In the genomic region with DNA sequence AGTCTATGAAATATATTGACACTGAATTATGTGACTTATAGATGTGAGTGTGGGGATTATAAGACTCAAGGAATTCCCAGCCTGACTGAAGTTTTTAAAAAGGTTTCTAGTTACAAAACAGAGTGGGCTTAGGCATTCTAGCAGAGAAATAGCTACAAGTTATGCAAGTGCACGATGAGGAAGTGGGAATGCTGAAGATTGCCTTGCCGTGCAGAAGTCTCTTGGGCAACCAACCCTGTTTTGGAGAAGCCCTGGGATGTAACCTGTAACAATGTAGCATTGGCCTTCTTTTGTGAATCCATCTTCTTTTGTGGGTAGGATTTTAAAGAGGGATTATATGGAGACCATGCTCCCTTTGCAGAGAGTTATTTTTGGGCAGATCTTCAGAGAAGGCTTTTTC, we compare ENCODE assay signal across 17 mouse cellular contexts.
"Had no signal": no experiment of that assay in that cellular context is flagged by ENCODE, and none has a peak within 500 bp of the region (broad histone marks: within the 10 kb centered on the region; RNA-seq: fewer than 3 reads in every experiment).

No protein-coding gene starts in this region.

- H3K4me1 ChIP-seq: intestine, embryonic 15.5 days; kidney, embryonic 15.5 days; limb, embryonic 12.5 days; limb, embryonic 15.5 days; lung, embryonic 15.5 days; midbrain, embryonic 12.5 days; midbrain, embryonic 15.5 days had no signal

- ATAC-seq: intestine, embryonic 15.5 days; liver, postnatal 0 days; midbrain, embryonic 15.5 days had no signal

- H3K27ac ChIP-seq: intestine, embryonic 15.5 days; kidney, embryonic 15.5 days; limb, embryonic 12.5 days; limb, embryonic 15.5 days; liver, embryonic 14.5 days; lung, embryonic 15.5 days; macrophage; midbrain, embryonic 12.5 days; midbrain, embryonic 15.5 days had no signal

- H3K36me3 ChIP-seq: intestine, embryonic 15.5 days; kidney, embryonic 15.5 days; limb, embryonic 12.5 days; limb, embryonic 15.5 days; lung, embryonic 15.5 days; midbrain, embryonic 12.5 days; midbrain, embryonic 15.5 days had no signal

- H3K9me3 ChIP-seq: intestine, embryonic 15.5 days; kidney, embryonic 15.5 days; limb, embryonic 12.5 days; limb, embryonic 15.5 days; lung, embryonic 15.5 days; midbrain, embryonic 12.5 days; midbrain, embryonic 15.5 days had no signal

- DNase-seq: kidney, adult 11 months; kidney, adult 8-10 months; kidney, postnatal 10 days; kidney, postnatal 4 days; left cerebral cortex, postnatal 4 days; liver, postnatal 0 days; thymus, postnatal 25 days had no signal

- H3K27me3 ChIP-seq: intestine, embryonic 15.5 days; kidney, embryonic 15.5 days; limb, embryonic 15.5 days; lung, embryonic 15.5 days; midbrain, embryonic 12.5 days; midbrain, embryonic 15.5 days had no signal

- H3K9ac ChIP-seq: intestine, embryonic 15.5 days; kidney, embryonic 15.5 days; limb, embryonic 12.5 days; limb, embryonic 15.5 days; liver, embryonic 14.5 days; liver, postnatal 0 days; lung, embryonic 15.5 days; midbrain, embryonic 12.5 days; midbrain, embryonic 15.5 days had no signal

- H3K4me2 ChIP-seq: intestine, embryonic 15.5 days; kidney, embryonic 15.5 days; limb, embryonic 12.5 days; limb, embryonic 15.5 days; liver, embryonic 11.5 days; lung, embryonic 15.5 days; midbrain, embryonic 12.5 days; midbrain, embryonic 15.5 days had no signal

- H3K4me3 ChIP-seq: intestine, embryonic 15.5 days; kidney, embryonic 15.5 days; limb, embryonic 12.5 days; limb, embryonic 15.5 days; lung, embryonic 15.5 days; midbrain, embryonic 12.5 days; midbrain, embryonic 15.5 days had no signal
